Mouse (Mus musculus): ENCODE results near the gene Stard10.

GRCm38 (mm10) chr7:101349861-101350260, 33.0 kb downstream of the Stard10 start:
- TF ChIP-seq CTCF (IDR thresholded peaks at IDR 0.05; ENCODE audit: low read depth, low read length): no peak
- TF ChIP-seq POLR2A (IDR thresholded peaks at IDR 0.05; ENCODE audit: extremely low read depth, insufficient read depth, low read length): no peak

All from liver, adult 2 months (tissue).